Mouse (Mus musculus) CH12.LX (cell line): ENCODE data around the gene Sirt3.

Experiments
- BHLHE40 ChIP-seq: IDR thresholded peaks from 2 replicates; pipeline ENCODE4 v1.6.1; 2011; ENCODE audit warnings: mild to moderate bottlenecking, low read depth, low read length, improper control_type of control experiment
- CHD2 ChIP-seq: IDR thresholded peaks from 2 replicates; pipeline ENCODE4 v1.6.1; 2011; ENCODE audit warnings: low read length, improper control_type of control experiment
- CTCF ChIP-seq, 2 experiments: IDR thresholded peaks in 1 of 2; conservative IDR thresholded peaks in 1 of 2; 2 replicates each; pipeline ENCODE4 v1.5.1; 2011 to 2012; ENCODE audit warnings: low read depth in 2 of 2, low read length in 2 of 2, improper control_type of control experiment in 1 of 2, inconsistent platforms in 1 of 2, mild to moderate bottlenecking in 1 of 2, moderate library complexity in 1 of 2
- RCOR1 ChIP-seq: conservative IDR thresholded peaks from 2 replicates; pipeline ENCODE4 v1.6.1; 2012; ENCODE audit warnings: low read depth, mild to moderate bottlenecking, inconsistent platforms, low read length, improper control_type of control experiment
- SMC3 ChIP-seq: IDR thresholded peaks from 2 replicates; pipeline ENCODE4 v1.6.1; 2011; ENCODE audit warnings: low read depth, low read length, improper control_type of control experiment
- TCF12 ChIP-seq: IDR thresholded peaks from 2 replicates; pipeline ENCODE4 v1.6.1; 2014; ENCODE audit warnings: low read depth, mild to moderate bottlenecking, inconsistent platforms, low read length, improper control_type of control experiment

DNA sequence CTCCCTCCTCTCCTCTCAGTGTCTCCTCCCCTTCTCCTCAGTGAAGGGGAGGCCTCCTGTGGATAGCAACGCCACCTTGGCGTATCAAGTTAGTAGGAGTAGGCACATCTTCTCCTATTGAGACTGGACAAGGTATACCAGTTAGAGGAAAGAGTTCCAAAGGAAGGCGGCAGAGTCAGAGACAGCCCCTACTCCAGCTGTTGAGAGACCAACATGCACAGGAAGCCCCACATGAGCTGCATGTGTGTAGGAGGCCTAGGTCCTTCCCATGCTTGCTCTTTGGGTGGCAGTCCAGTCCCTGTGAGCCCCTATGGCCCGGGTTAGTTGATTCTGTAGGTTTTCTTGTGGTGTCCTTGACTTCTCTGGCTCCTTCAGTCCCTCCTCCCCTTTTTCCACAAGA is 48.8 kb downstream of the Sirt3 start:
- no peak for TF ChIP-seq TCF12
- no peak for TF ChIP-seq SMC3
- TF ChIP-seq CTCF (conservative IDR thresholded peaks at IDR 0.05 in 1 of 2, IDR thresholded peaks at IDR 0.05 in 1 of 2; ENCODE audit: low read depth in 2 of 2, low read length in 2 of 2), result no peak
- no peak for TF ChIP-seq RCOR1
- no peak for TF ChIP-seq BHLHE40
- no peak for TF ChIP-seq CHD2
